Mouse (Mus musculus) midbrain, embryonic 10.5 days (tissue): ENCODE results near the gene Lrrfip1. TPM values are rescaled to one million over a fixed set of nuclear protein-coding genes. Genes with fewer than 3 reads are reported as not detected.

ENCODE experiments used
- DNase-seq: peaks from one replicate; pipeline ENCODE4 v3.0.0-alpha.2; 2017; ENCODE audit warnings: low spot score
- H3K27ac ChIP-seq: fragments of 300-500 bp; sonication (generic); replicated peaks from 2 replicates; pipeline ENCODE4 v1.5.1; 2016; ENCODE audit warnings: mild to moderate bottlenecking
- H3K27me3 ChIP-seq: fragments of 300-500 bp; sonication (generic); 2 replicates; pipeline ENCODE4 v1.6.1; 2016; ENCODE audit warnings: low read depth, mild to moderate bottlenecking; ENCODE audit not compliant: poor library complexity, severe bottlenecking
- H3K36me3 ChIP-seq: fragments of 300-500 bp; sonication (generic); 2 replicates; pipeline ENCODE4 v1.6.1; 2016; ENCODE audit warnings: mild to moderate bottlenecking, moderate library complexity
- H3K4me1 ChIP-seq: fragments of 300-500 bp; sonication (generic); 2 replicates; pipeline ENCODE4 v1.6.1; 2016
- H3K4me3 ChIP-seq: fragments of 300-500 bp; sonication (generic); 2 replicates; pipeline ENCODE4 v1.5.1; 2016; ENCODE audit warnings: mild to moderate bottlenecking, moderate library complexity
- H3K9me3 ChIP-seq: fragments of 300-500 bp; sonication (generic); replicated peaks from 2 replicates; pipeline ENCODE4 v1.6.1; 2016; ENCODE audit warnings: mild to moderate bottlenecking
- WGBS: fragments of 180-500 bp; shearing (Covaris S2); methylation state at CpG from one replicate; pipeline ENCODE4 v1.1.7; 2016; 5-methylcytosine and 5-hydroxymethylcytosine counted together
- polyA plus RNA-seq: library from polyadenylated mRNA; unstranded; fragments of >200 nt; fragmentation: Nextera tagmentation; extraction: Ambion mirVana; gene quantifications from 2 replicates; pipeline ENCODE4 v1.2.1, GENCODE M21; 2016

Lrrfip1 gene
- polyA plus RNA-seq, 1 experiment from 2014 or later, result 22.2 TPM

DNA sequence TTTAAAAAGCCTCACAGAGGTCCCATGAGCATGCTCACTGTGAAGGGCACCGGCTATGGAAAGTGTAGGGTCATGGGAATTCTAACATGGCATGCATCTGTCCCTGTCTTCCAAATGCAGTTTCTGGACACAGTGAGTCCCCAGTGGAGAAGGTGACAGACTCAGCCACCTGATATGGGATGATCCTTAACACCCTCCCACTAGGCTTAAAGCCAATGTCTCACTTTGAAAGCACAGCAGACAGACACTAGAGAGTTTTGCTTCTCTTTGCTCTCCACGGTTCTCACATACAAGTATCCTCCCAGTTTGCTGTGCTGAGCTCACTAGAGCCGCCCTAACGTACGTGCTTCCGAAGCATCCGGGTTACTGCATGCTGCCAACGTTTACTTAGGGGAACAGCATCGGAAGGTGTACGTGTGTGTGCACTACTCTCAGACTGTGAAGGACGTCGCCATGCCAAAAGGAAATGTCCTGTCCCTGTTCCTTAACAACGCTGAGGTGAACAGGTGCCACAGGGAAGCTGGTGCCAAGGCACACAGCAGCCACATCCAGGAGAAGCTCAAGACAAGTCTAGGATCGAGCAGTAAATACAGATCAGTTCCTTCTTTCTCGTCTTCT lies 104.9 kb downstream of the Lrrfip1 start:
- 94% methylated on average over 15 of the region's 15 CpGs for WGBS
- DNase-seq, result no peak

DNA sequence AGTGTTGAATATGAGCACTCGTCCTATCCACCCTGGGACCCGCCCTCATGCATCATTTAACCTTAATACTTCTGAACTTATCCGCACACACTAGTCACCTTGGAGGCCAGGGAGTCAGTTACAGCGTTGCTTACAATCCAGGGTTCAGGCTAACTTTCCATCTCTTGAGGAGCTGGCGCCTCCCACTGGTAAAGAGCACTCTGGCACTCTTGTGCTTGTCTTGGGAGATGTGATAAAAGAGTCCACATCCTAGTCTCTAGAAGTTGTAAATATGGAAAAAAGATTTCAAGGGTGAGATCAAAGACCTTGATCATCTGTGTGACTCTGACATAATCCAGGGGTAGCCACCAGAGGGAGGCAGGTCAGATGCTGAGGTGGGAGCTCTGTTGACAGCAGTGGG lies 109.0 kb downstream of the Lrrfip1 start:
- WGBS, result 77% methylated on average over 5 of the region's 5 CpGs
- H3K36me3 ChIP-seq, result peaks cover 22% of the 10 kb centered on the region
- H3K9me3 ChIP-seq, result no peaks in the 10 kb centered on the region
- H3K27ac ChIP-seq, result no peak overlapping the region
- no peaks in the 10 kb centered on the region for H3K4me1 ChIP-seq
- H3K4me3 ChIP-seq, result no peak overlapping the region
- DNase-seq, result no peak
- no peaks in the 10 kb centered on the region for H3K27me3 ChIP-seq

More for the DNA sequence above, 104.9 kb downstream of the Lrrfip1 start:
- Histone ChIP-seq H3K4me3 (no peak overlapping the region), H3K27ac (no peak overlapping the region), H3K4me1 (peaks cover 5% of the 10 kb centered on the region; the same call in 1 of the 2 replicates), H3K36me3 (peaks cover 22% of the 10 kb centered on the region), H3K27me3 (no peaks in the 10 kb centered on the region), H3K9me3 (no peaks in the 10 kb centered on the region)

DNA sequence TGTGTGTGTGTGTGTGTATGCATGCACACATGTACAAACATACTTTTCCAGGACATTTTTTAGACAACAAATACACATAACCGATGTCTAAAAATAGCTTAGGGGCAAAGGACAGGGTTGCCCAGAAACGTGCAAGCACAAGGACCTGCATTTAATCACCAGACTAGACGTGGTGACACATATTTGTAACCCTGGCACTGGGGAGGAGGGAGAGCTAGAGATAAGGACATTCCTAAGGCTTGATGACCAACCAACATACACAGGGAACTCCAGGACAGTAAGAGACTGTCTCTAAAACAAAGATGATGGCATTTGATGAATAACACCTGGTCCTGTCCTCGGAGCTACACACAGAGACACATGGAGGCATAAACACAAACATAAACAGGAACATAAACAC lies 110.8 kb downstream of the Lrrfip1 start:
- peaks cover 19% of the 10 kb centered on the region for H3K36me3 ChIP-seq
- no peak for DNase-seq
- H3K9me3 ChIP-seq, result no peaks in the 10 kb centered on the region
- H3K4me3 ChIP-seq, result no peak overlapping the region
- H3K4me1 ChIP-seq, result no peaks in the 10 kb centered on the region
- no peak overlapping the region for H3K27ac ChIP-seq
- 71% methylated on average over 4 of the region's 4 CpGs for WGBS
- H3K27me3 ChIP-seq, result no peaks in the 10 kb centered on the region

DNA sequence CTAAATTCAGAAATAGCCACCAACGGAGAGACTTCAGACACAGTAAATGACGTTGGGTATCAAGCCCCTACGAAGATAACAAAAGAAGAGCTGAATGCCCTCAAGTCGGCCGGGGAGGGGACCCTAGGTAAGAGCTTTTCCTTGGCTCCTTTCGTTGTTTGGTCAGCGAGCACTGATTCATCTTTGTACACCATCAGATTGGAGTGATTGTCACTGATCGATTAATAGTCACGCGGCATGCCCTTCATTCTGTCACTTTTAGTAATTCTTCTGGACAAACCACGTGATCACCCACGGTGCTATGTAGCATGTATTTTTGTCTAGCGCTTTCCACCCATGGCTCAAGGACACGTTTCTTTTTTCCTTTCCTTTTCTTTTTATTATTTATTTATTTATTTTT lies 113.6 kb downstream of the Lrrfip1 start:
- Histone ChIP-seq H3K27me3 (no peaks in the 10 kb centered on the region), H3K36me3 (peaks cover 12% of the 10 kb centered on the region), H3K9me3 (no peaks in the 10 kb centered on the region), H3K27ac (no peak overlapping the region), H3K4me1 (no peaks in the 10 kb centered on the region), H3K4me3 (no peak overlapping the region)
- 94% methylated on average over 14 of the region's 14 CpGs for WGBS
- no peak for DNase-seq

DNA sequence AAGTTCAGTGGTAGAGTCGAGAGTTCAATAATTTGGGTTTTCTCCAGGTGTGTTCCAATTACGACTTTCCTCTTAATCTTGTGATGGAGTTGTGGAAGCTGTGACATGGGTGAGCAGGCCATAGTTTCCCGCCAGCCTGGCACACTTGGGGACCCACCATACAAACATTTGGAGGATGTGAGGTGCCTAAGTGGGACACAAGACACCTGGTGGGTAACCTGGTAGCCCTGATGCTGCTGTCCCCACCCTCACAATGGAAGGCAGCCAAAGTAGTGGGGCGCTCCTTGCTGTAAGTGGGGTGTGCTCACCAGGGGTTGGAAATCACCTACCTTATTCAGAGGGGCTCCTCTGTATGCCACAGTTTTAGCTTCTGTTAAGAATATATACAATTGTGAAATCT lies 114.1 kb downstream of the Lrrfip1 start:
- no peak for DNase-seq
- WGBS, result 92% methylated on average over 4 of the region's 4 CpGs
- no peaks in the 10 kb centered on the region for H3K27me3 ChIP-seq
- H3K4me3 ChIP-seq, result no peak overlapping the region
- no peaks in the 10 kb centered on the region for H3K4me1 ChIP-seq
- no peaks in the 10 kb centered on the region for H3K9me3 ChIP-seq
- H3K36me3 ChIP-seq, result peaks cover 12% of the 10 kb centered on the region
- no peak overlapping the region for H3K27ac ChIP-seq

DNA sequence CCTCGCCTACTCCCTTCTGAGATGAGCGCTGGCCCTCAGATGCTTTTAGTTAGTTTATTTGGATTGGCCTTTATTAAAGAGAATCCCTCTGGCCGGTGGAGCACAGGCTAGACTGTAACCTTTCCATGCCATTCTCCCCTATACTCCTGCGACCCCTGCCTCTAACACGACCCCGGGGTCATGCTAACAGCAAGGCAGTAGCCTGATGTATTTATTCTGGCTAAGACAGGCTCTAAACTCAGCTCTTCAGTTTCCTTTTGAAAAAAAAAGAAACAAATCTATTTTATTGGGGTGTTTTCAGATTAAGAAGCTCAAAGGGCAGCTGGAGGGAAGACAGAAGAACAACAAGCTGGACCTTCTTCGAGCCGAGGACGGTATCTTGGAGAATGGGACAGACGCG lies 123.6 kb downstream of the Lrrfip1 start:
- Histone ChIP-seq H3K9me3 (no peaks in the 10 kb centered on the region), H3K27ac (no peak overlapping the region), H3K4me3 (no peak overlapping the region), H3K27me3 (no peaks in the 10 kb centered on the region), H3K36me3 (peaks cover 26% of the 10 kb centered on the region), H3K4me1 (peaks cover 4% of the 10 kb centered on the region; the same call in 1 of the 2 replicates)
- WGBS, result 78% methylated on average over 11 of the region's 11 CpGs
- no peak for DNase-seq

DNA sequence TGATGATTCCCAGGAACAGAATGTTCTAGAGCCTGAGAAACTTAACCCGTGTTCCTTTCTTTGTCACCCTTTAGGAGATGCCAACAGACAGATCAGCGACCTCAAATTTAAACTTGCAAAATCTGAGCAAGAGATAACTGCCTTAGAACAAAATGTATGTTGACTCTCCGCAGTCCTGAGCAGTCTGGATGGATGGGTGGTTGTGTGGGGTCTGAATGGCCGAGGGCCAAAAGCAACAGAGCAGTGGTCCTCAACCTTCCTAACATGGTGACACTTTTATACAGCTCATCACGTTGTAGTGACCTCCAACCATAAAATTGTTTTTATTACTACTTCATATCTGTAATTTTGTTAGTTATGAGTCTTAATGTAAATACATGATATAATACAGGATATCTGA lies 124.5 kb downstream of the Lrrfip1 start:
- Histone ChIP-seq H3K4me3 (no peak overlapping the region), H3K27ac (no peak overlapping the region), H3K36me3 (peaks cover 29% of the 10 kb centered on the region), H3K9me3 (no peaks in the 10 kb centered on the region), H3K4me1 (peaks cover 4% of the 10 kb centered on the region; the same call in 1 of the 2 replicates), H3K27me3 (no peaks in the 10 kb centered on the region)
- no peak for DNase-seq
- 91% methylated on average over 5 of the region's 5 CpGs for WGBS

DNA sequence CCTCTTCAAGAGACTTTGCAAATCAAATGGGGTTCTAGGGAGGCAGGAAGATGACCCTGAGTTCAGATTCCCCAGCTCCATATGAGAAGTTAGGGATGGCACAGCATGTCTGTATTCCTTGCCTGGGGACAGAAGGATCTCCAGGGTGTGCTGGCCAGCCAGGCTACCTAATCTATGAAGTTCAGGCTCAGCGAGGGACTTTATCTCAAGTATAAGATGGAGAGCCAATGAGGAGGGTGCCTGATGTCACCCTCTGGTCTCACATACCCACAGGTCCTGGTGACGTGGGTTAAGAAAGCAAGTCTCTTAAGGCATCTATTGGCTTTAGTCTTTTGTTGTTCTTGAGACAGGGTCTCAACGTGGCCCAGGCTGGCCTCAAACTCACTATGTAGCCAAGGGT lies 124.9 kb downstream of the Lrrfip1 start:
- WGBS, result 83% methylated on average over 3 of the region's 3 CpGs
- Histone ChIP-seq H3K4me1 (peaks cover 4% of the 10 kb centered on the region; the same call in 1 of the 2 replicates), H3K9me3 (0 out of 2 replicates have a peak, but pooled peaks cover under 1% of the 10 kb centered on the region), H3K27me3 (no peaks in the 10 kb centered on the region), H3K27ac (no peak overlapping the region), H3K4me3 (no peak overlapping the region), H3K36me3 (peaks cover 34% of the 10 kb centered on the region)
- no peak for DNase-seq

DNA sequence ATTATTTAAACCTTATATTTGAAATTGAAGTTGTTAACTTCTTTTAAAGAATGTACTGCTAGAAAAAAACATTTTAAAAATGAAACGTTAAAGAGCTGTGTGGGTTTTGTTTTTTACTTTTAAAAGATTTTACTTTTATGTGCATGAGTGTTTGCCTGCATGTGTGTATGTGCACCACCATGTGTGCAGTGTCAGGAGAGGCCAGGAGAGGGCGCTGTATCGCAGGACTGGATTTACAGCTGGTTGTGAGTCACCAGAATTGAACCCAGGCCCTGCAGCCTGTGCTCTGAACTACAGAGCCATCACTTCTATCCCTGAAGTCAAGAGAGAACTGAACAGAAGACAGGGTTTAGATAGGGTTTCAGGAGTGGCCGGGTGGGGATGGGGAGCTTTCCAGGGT lies 130.3 kb downstream of the Lrrfip1 start:
- Histone ChIP-seq H3K36me3 (peaks cover 33% of the 10 kb centered on the region), H3K27me3 (no peaks in the 10 kb centered on the region), H3K27ac (no peak overlapping the region), H3K4me1 (no peaks in the 10 kb centered on the region), H3K9me3 (0 out of 2 replicates have a peak, but pooled peaks cover 2% of the 10 kb centered on the region), H3K4me3 (no peak overlapping the region)
- 88% methylated on average over 4 of the region's 4 CpGs for WGBS
- no peak for DNase-seq

DNA sequence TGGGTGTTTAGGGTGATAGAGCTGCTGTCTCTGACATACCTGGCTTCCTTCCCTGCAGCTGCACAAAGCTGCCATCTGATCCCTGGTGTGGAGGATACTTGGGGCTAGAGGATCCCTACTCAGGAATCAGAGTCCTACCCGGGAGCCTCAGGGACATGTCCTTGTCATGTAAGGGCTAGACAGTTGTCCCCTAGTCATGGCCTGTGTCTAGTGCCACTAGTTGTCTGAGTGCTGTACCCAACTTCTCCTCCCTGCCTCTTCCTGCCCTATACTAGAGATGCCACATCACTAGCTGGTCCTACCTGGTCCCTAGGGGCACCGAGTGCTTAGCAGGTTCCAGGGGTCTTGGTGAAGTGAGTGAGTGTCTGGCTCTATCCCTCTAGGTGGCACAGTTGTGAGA lies 138.5 kb downstream of the Lrrfip1 start:
- Histone ChIP-seq H3K27ac (no peak overlapping the region), H3K4me3 (no peak overlapping the region), H3K9me3 (no peaks in the 10 kb centered on the region), H3K4me1 (0 out of 2 replicates have a peak, but pooled peaks cover 3% of the 10 kb centered on the region), H3K36me3 (no peaks in the 10 kb centered on the region), H3K27me3 (no peaks in the 10 kb centered on the region)
- 83% methylated on average over 2 of the region's 2 CpGs for WGBS
- DNase-seq, result no peak

DNA sequence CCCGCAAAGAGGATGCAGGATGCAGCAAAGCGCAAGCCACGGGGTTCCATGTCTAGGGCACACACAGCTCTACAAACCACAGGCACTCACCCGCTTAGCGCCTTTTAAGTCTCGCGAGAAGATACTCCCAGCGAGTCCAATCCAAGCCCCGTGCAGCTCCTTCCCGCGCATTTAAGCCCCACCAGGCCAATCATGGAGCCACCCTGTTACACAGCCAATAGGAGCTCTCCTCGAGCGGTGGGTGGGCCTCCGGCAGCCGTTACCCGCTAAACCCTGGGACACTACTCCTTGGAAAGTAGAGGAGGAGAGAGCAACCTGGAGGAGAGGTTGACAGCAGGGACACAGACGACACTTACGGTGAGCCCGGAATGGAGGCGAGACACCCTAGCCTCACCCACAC lies 146.3 kb downstream of the Lrrfip1 start, which contains the start of gene Rbm44:
Gene Rbm44, plus strand, starts transcription at position 277 of the 400 bp plus-strand sequence.
- no peaks in the 10 kb centered on the region for H3K9me3 ChIP-seq
- no peak for DNase-seq
- H3K27ac ChIP-seq, result no peak within 1 kb of the TSS
- no peak within 1 kb of the TSS for H3K4me3 ChIP-seq
- H3K4me1 ChIP-seq, result no peaks in the 10 kb centered on the region
- no peaks in the 10 kb centered on the region for H3K27me3 ChIP-seq
- no peaks in the 10 kb centered on the region for H3K36me3 ChIP-seq
- WGBS, result 77% methylated on average over 20 of the region's 20 CpGs

DNA sequence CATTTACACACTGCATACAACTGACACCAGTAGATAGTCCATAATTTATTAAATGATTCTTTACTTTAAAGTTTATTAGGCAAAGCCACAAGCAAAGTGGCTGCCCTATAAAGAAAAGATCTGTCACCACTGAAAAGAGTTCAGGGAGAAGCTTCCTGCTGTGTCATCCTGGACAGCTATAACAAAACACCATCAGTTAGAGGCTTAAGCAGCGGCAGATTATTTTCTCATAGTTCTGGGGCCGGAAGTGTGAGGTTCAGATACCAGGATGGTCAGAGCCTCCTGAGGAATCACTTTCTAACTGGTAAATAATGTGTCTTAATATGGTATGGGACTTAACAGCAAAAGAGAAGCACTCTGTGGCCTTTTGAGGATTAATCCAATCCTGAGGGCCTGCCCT lies 153.0 kb downstream of the Lrrfip1 start:
- Histone ChIP-seq H3K36me3 (no peaks in the 10 kb centered on the region), H3K27me3 (no peaks in the 10 kb centered on the region), H3K27ac (no peak overlapping the region), H3K4me1 (no peaks in the 10 kb centered on the region), H3K9me3 (no peaks in the 10 kb centered on the region), H3K4me3 (no peak overlapping the region)
- no peak for DNase-seq
- WGBS, result 72% methylated on average over 2 of the region's 2 CpGs

DNA sequence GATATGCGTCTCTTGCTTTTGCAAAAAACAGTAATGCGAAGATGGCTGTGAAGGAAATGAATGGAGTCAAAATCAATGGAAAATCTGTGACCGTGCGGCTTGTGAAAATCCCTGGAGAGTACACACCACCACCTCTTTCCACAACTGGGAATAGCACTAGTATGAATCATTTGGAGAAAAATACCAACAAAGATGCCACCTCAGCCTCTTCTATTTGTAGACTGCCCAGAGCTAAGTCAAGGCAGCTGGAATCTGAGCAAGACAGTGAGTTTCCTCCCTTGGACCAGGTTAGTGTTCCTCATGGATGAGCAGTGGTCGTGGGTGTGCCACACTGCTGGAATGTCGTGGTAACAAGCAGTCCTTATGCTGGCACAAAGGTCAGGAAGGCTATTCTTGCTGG lies 168.3 kb downstream of the Lrrfip1 start:
- no peak overlapping the region for H3K4me3 ChIP-seq
- H3K27me3 ChIP-seq, result no peaks in the 10 kb centered on the region
- no peak overlapping the region for H3K27ac ChIP-seq
- no peaks in the 10 kb centered on the region for H3K9me3 ChIP-seq
- DNase-seq, result no peak
- WGBS, result 84% methylated on average over 6 of the region's 6 CpGs
- no peaks in the 10 kb centered on the region for H3K36me3 ChIP-seq
- H3K4me1 ChIP-seq, result no peaks in the 10 kb centered on the region
